Mouse (Mus musculus): ENCODE measurements at regions not wholly inside any gene's neighbourhood (a gene's known extent, or its start where the extent isn't known, plus 50 kb on each side); places are given as distances from the start of the nearest gene placed in this dataset.
A peak's percentile ranks its signal among the peaks of the same experiment; 100 is the strongest.

DNA sequence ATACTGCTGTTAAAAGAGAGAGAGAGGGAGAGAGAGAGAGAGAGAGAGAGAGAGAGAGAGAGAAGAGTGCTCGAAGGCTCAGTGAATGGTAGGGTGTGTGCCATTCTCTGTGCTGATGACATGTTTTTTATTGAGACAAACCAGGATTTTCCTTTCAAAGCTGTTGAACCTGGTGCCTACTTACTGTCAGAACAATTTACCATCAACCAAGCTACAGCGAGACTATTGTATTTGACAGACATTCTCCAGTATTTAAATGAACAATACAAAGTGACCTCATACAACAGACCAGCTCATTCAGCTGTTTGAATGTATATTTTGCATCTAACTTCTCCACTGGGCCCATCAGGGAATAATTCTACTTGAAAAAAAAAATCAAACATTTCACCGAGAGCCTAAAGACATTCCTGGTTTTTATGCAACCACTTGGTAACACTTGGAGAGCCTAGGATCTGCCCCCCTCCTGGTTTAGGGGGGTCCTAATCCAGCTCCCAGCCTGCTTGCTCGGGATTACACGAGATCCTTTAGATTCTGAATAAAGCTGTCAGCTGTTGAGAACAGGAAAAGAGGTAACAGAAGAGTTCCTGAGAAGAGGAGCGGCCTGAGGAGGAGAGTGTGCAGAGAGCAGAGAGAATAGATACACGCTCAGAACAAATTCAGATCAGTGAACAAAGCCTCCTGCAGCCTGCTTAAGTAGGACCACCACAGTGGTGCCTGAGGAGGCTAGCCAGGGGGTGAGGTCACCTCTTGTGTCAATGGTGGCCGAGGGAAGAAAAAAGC is 117.3 kb downstream of the Anapc10 start:
- TF ChIP-seq CTCF (IDR thresholded peaks at IDR 0.05; ENCODE audit: low read depth), result no peak
- H3K9ac ChIP-seq, result no peak overlapping the region; the same call in 1 of the 2 replicates
- 40% methylated on average over 8 of the region's 8 CpGs for WGBS
- DNase-seq (no peak), ATAC-seq (ENCODE audit: insufficient read depth) (0 out of 2 replicates have a peak, but pooled peaks have one; percentile 24)
- no peaks in the 10 kb centered on the region for H3K27me3 ChIP-seq (ENCODE audit: insufficient read depth, low read length)
- no peaks in the 10 kb centered on the region for H3K36me3 ChIP-seq (ENCODE audit: insufficient read depth)
- no peaks in the 10 kb centered on the region for H3K9me3 ChIP-seq (ENCODE audit: low read depth, low read length)
- H3K27ac ChIP-seq (ENCODE audit: low read depth), result no peak overlapping the region
- no peak overlapping the region for H3K4me3 ChIP-seq (ENCODE audit: low read depth, low read length)
- H3K4me1 ChIP-seq (ENCODE audit: insufficient read depth), result no peaks in the 10 kb centered on the region
- no peak overlapping the region for H3K4me2 ChIP-seq

DNA sequence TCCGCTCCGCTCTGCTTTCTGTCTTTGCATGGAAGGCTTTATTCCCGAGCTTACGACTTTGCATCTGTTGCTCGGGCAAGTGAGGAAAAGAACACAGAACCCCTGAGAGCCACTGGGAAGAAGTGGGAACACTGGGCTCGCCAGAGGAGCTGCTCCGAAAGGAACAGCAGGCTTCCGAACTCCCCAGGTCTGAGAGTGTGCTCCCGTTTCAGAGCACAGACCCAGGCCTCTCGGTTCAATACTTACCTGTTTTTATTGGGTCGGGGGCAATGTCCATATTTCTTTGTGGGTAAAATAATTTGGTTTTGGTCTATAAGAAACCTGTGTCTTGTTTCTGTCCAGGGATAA is 117.9 kb downstream of the Anapc10 start:
- peak overlapping the region; percentile 31 for H3K4me2 ChIP-seq
- DNase-seq, result no peak
- no peak overlapping the region; the same call in 1 of the 2 replicates for H3K9ac ChIP-seq
- H3K4me3 ChIP-seq (ENCODE audit: low read depth, low read length), result no peak overlapping the region
- no peaks in the 10 kb centered on the region for H3K4me1 ChIP-seq (ENCODE audit: insufficient read depth)
- 55% methylated on average over 11 of the region's 11 CpGs for WGBS
- H3K27ac ChIP-seq (ENCODE audit: low read depth), result no peak overlapping the region
- H3K9me3 ChIP-seq (ENCODE audit: low read depth, low read length), result no peaks in the 10 kb centered on the region
- no peaks in the 10 kb centered on the region for H3K36me3 ChIP-seq (ENCODE audit: insufficient read depth)
- no peak for TF ChIP-seq CTCF (IDR thresholded peaks at IDR 0.05; ENCODE audit: low read depth)
- H3K27me3 ChIP-seq (ENCODE audit: insufficient read depth, low read length), result no peaks in the 10 kb centered on the region
- ATAC-seq (ENCODE audit: insufficient read depth), result no peak

- no peaks in the 10 kb centered on the region for H3K27me3 ChIP-seq (ENCODE audit: insufficient read depth, low read length)
- H3K27ac ChIP-seq (ENCODE audit: low read depth), result no peak overlapping the region
- H3K4me3 ChIP-seq (ENCODE audit: low read depth, low read length), result peak overlapping the region; percentile 8; the same call in 1 of the 2 replicates
- H3K9ac ChIP-seq, result no peak overlapping the region
- peak overlapping the region; percentile 31 for H3K4me2 ChIP-seq
- peak; percentile 71; the same call in 1 of the 2 replicates for ATAC-seq (ENCODE audit: insufficient read depth)
- no peaks in the 10 kb centered on the region for H3K4me1 ChIP-seq (ENCODE audit: insufficient read depth)
- peak; percentile 69 for DNase-seq
- TF ChIP-seq CTCF (IDR thresholded peaks at IDR 0.05; ENCODE audit: low read depth), result no peak
- no peaks in the 10 kb centered on the region for H3K36me3 ChIP-seq (ENCODE audit: insufficient read depth)
- H3K9me3 ChIP-seq (ENCODE audit: low read depth, low read length), result no peaks in the 10 kb centered on the region
- WGBS, result 30% methylated on average over 19 of the region's 19 CpGs
These were observed 118.5 kb downstream of the Anapc10 start for GRCm38 (mm10) chr8:79829941-79830633.

DNA sequence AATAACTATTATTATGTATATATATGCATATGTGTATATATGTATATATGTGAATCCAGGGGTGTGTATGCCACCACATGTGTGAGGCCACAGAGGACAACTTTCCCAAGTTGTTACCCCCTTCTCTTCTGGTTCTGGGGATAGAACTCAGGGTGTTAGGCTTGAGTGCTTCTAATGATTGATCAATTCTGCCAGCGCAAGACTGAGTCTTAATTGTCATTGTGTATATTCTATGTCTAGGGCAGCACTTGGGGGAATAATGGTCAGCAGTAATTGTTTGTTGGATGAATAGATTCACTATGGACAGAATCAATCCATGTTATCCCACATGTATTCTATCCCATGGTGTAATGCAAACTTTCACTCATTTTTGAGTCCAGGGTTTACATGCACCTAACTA is 127.3 kb downstream of the Anapc10 start:
- H3K4me1 ChIP-seq (ENCODE audit: insufficient read depth), result no peaks in the 10 kb centered on the region
- no peaks in the 10 kb centered on the region for H3K36me3 ChIP-seq (ENCODE audit: insufficient read depth)
- no peak for DNase-seq
- H3K27ac ChIP-seq (ENCODE audit: low read depth), result no peak overlapping the region
- 88% methylated on average over 1 of the region's 1 CpGs for WGBS
- no peak overlapping the region for H3K4me2 ChIP-seq
- ATAC-seq (ENCODE audit: insufficient read depth), result no peak
- H3K4me3 ChIP-seq (ENCODE audit: low read depth, low read length), result no peak overlapping the region
- no peaks in the 10 kb centered on the region for H3K27me3 ChIP-seq (ENCODE audit: insufficient read depth, low read length)
- no peak overlapping the region for H3K9ac ChIP-seq
- no peak for TF ChIP-seq CTCF (IDR thresholded peaks at IDR 0.05; ENCODE audit: low read depth)
- no peaks in the 10 kb centered on the region for H3K9me3 ChIP-seq (ENCODE audit: low read depth, low read length)

GRCm38 (mm10) chr8:79849982-79850514 is 138.4 kb downstream of the Anapc10 start:
- Histone ChIP-seq H3K4me1 (ENCODE audit: insufficient read depth) (no peaks in the 10 kb centered on the region), H3K36me3 (ENCODE audit: insufficient read depth) (no peaks in the 10 kb centered on the region), H3K27me3 (ENCODE audit: insufficient read depth, low read length) (no peaks in the 10 kb centered on the region), H3K27ac (ENCODE audit: low read depth) (no peak overlapping the region), H3K9ac (no peak overlapping the region), H3K9me3 (ENCODE audit: low read depth, low read length) (no peaks in the 10 kb centered on the region), H3K4me2 (no peak overlapping the region), H3K4me3 (ENCODE audit: low read depth, low read length) (no peak overlapping the region)
- TF ChIP-seq CTCF (IDR thresholded peaks at IDR 0.05; ENCODE audit: low read depth), result no peak
- 70% methylated on average over 7 of the region's 7 CpGs for WGBS
- DNase-seq (no peak), ATAC-seq (ENCODE audit: insufficient read depth) (no peak)

GRCm38 (mm10) chr8:79850519-79850918 is 138.9 kb downstream of the Anapc10 start:
- no peak for TF ChIP-seq CTCF (IDR thresholded peaks at IDR 0.05; ENCODE audit: low read depth)
- Histone ChIP-seq H3K4me2 (no peak overlapping the region), H3K27me3 (ENCODE audit: insufficient read depth, low read length) (no peaks in the 10 kb centered on the region), H3K4me3 (ENCODE audit: low read depth, low read length) (no peak overlapping the region), H3K27ac (ENCODE audit: low read depth) (no peak overlapping the region), H3K36me3 (ENCODE audit: insufficient read depth) (no peaks in the 10 kb centered on the region), H3K9me3 (ENCODE audit: low read depth, low read length) (no peaks in the 10 kb centered on the region), H3K4me1 (ENCODE audit: insufficient read depth) (no peaks in the 10 kb centered on the region), H3K9ac (no peak overlapping the region)
- DNase-seq (no peak), ATAC-seq (ENCODE audit: insufficient read depth) (no peak)
- 55% methylated on average over 6 of the region's 6 CpGs for WGBS

- no peak overlapping the region for H3K4me2 ChIP-seq
- DNase-seq (no peak), ATAC-seq (ENCODE audit: insufficient read depth) (no peak)
These were observed 160.9 kb downstream of the Anapc10 start for GRCm38 (mm10) chr8:79872416-79873077.

More at GRCm38 (mm10) chr8:79872416-79873077, 160.9 kb downstream of the Anapc10 start:
- Histone ChIP-seq H3K27me3 (ENCODE audit: insufficient read depth, low read length) (no peaks in the 10 kb centered on the region), H3K9ac (no peak overlapping the region), H3K4me3 (ENCODE audit: low read depth, low read length) (no peak overlapping the region), H3K9me3 (ENCODE audit: low read depth, low read length) (no peaks in the 10 kb centered on the region), H3K4me1 (ENCODE audit: insufficient read depth) (no peaks in the 10 kb centered on the region), H3K36me3 (ENCODE audit: insufficient read depth) (no peaks in the 10 kb centered on the region), H3K27ac (ENCODE audit: low read depth) (no peak overlapping the region)
- no peak for TF ChIP-seq CTCF (IDR thresholded peaks at IDR 0.05; ENCODE audit: low read depth)
- 59% methylated on average over 7 of the region's 7 CpGs for WGBS
